Mouse (Mus musculus) skeletal muscle tissue, postnatal 0 days (tissue): ENCODE results near the gene Gm8922. TPM values are rescaled to one million over a fixed set of nuclear protein-coding genes. Genes with fewer than 3 reads are reported as not detected.

Source experiments
- polyA plus RNA-seq: library from polyadenylated mRNA; unstranded; fragments of >200 nt; fragmentation: Nextera tagmentation; extraction: Ambion mirVana; gene quantifications from 2 replicates; pipeline ENCODE4 v1.2.1, GENCODE M21; 2015

Gene Gm8922
- not detected in 2 replicates for polyA plus RNA-seq

DNA sequence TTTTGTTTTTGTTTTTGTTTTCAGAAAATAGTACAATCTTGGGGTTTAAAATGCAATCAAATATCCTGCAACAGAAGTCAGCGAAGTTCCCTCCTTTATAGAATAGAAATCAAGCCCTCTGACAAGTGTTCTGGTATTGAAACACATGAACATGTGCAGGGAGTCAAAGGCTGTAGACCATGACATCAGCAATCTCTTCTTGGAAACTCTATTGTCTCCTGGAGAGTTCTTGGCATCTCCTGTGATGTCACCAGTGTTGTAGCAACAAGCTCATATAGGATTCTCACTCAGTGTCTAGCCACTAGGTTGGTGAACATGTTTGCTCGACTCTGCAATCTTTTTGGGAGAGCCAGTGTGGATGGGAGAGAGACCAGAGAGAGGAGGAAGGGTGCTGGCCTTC, at the start of gene Gm8922:
Gene Gm8922 (plus strand): TSS at position 301 of the 400 bp plus-strand sequence.

Other genes starting within 250 kb of the Gm8922 start
- gene Gm8906, start 179.3 kb upstream of the Gm8922 start, polyA plus RNA-seq, result not detected in 2 replicates
- not detected in 2 replicates for gene Gm6460, start 87.0 kb upstream of the Gm8922 start, polyA plus RNA-seq
- not detected in 2 replicates for gene Gm8926, start 88.6 kb downstream of the Gm8922 start, polyA plus RNA-seq
- gene Gm6465, start 163.6 kb downstream of the Gm8922 start, polyA plus RNA-seq, result not detected in 2 replicates
- not detected in 2 replicates for gene 4933402N22Rik, start 236.1 kb downstream of the Gm8922 start, polyA plus RNA-seq